Mouse (Mus musculus): Measurements from ENCODE around the gene Tmem175.

DNA sequence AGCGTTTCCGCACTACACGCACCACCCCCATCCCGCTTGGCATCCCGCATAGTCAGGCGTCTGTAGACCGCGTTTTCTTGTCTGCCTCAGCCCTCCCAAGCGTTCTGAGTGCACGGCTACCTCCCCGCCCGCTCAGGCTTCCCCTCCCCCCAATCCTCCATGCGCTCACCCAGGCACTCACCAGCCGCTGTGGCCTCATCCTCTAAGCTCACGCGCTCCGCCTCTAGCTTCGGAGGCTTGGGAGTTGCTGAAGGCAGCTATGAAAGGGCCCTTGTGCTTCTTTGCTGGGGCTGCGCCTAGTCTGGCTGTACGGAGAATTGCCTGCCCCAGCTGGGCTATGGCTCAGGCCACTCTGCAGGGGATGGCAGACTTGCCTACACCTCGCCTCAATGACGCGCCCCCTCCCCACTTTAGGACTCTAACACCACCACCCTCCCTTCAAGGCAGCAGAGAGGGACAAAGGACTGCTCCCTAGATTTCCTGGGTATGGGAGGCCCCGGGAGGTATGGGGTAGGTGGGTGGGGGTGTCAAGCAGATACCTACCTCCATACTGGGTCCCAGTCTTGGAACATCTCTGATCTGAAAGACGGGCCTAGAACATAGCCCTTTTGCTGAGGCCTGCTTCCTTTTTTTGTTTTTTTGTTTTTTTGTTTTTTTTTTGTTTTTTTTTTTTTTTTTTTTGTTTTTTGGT, 48.2 kb downstream of the Tmem175 start:
- no peak for TF ChIP-seq CTCF (IDR thresholded peaks at IDR 0.05; ENCODE audit: low read depth)
- no peak for TF ChIP-seq EP300 (IDR thresholded peaks at IDR 0.05; ENCODE audit: low read depth)
